Mouse (Mus musculus): ENCODE measurements around the gene Isl2.

The Isl2 gene

DNA sequence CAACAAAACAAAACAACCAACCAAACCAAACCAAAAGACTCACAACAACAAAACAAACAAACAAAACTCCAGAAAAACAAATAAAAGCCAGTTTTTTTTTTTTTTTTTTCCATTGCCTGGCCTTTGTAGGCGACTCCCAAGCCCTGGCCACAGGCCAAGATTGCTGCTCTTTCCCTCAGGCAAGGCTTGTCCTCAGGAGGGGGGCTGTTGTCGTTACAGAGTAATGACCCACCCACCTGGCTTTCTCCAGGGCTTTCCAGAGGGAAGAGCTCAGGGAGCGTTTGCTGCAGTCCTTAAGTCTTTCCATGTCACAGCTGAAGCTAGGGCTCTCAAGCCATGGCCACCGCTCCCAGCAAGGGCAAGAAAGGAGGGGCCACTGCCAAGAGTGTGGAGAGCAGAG lies at the start of gene Isl2:
Gene Isl2, plus strand, starts transcription at position 296 of the 400 bp plus-strand sequence.
- no peak for DNase-seq (ENCODE audit: low spot score in 2 of 2)

DNA sequence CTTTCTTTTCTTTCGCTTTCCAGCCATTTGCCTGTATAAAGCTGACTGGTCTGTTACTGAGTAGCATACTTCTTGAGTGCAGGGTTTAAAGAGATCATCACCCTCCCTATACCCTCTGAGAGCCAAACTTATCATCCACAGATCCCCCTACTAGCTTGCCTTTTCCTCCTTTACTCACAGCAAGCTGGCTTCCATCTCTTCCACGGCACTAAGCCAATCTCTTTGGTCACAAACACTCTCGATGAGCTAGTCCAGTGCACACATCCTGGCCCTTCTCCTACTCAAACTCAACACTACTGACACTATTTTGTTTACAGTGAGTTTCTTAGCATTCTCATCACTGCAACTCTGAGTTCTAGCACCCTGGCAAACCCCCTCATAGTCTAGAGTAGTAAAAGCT lies 30.6 kb upstream of the Isl2 start:
- no peak for DNase-seq (ENCODE audit: low spot score in 2 of 2)

DNA sequence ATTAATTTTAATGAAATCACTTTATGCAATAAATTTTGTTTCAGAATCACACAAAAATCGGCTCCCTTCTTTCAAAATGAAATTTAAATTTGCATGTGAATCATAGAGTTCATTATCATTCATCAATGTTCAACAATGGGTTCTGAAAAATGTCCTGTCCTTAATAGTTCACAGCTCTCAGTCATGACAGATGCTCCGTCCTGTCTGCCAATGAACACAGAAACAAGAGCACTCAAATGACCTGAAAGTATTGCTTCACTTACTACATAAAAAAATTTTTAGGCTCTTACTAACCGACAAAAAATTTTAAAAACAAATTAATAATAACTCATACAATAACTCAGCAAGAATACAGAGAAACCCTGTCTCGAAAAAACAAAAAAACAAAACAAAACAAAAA lies 29.8 kb upstream of the Isl2 start:
- no peak for DNase-seq (ENCODE audit: low spot score in 2 of 2)

DNA sequence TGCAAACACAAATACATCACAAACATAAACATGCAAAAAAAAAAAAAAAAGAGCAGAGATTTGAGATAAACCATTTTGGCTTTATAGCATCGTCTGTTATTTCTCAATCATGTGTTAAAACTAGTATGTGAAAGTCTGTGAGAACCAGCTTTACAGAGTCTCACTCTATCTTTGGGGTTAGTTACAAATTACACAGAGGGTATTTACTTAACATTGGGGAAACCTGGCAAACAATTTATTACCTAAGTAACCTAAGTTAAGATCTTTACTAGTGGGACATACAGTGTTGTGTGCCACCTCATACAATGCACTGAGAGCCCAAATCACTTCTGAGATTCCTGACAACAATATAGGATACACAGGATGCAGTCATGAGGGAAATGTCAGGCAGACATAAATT lies 28.7 kb upstream of the Isl2 start:
- DNase-seq (ENCODE audit: low spot score in 2 of 2): no peak

GRCm38 (mm10) chr9:55510651-55511235 lies 27.7 kb upstream of the Isl2 start:
- DNase-seq (ENCODE audit: low spot score in 2 of 2): no peak

DNA sequence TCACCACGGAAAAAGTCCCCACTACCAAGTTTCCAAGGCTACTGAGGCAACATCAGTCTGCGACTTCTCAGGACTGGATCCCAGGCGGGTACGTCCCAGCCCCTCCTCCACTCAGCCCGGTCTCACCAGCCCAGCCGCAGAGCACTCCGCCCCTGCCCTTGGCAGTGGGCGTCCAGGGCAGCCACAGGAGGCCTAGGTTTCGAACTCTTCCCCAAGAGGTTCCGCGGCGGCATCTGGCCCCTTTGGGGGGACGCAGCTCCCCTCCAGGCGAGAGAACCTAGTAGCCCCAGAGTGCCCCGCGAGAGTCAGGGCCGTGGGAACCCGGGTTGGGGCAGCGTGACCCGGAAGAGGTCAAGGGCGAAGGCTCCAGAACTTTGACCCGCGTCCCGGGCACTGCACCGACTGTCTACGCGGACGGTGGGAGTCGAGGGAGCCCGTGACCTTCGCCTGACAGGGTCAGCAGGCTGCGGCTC lies 26.9 kb upstream of the Isl2 start:
- peak in 1 of 2 experiments; percentile 28 for DNase-seq (ENCODE audit: low spot score in 2 of 2)

DNA sequence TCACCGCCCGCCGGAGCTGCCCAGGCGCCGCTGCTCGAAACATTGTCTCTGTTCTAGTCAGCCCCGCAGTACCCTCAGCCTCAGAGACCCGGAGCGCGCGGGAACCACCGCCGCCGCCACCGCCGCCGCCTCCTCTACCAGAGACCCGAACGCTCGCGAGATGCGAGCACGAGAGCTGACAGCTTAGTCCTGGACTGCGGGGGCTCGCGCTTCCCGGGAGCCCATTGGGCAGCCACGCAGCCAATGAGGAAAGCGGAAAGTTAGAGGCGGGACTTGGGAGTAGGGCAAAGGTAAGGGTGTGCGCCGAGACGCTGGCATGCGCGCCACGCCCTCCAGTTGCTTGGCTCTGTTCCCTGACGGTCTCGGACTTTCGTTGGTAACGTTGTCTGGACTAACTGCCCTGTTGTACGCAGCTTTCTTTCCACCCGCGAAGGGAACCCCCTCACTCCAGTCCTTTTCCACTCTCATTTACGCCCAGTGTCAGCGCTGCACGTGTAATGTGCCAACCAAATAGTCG lies 26.4 kb upstream of the Isl2 start, which contains the start of gene Etfa:
Gene Etfa, minus strand, starts transcription at position 217 of the 517 bp plus-strand sequence.
- peak; percentile 93 to 94 for DNase-seq (ENCODE audit: low spot score in 2 of 2)

- no peak for DNase-seq (ENCODE audit: low spot score in 2 of 2)
Measured at GRCm38 (mm10) chr9:55525716-55526115, 12.8 kb upstream of the Isl2 start.

GRCm38 (mm10) chr9:55535907-55536306 lies 2.6 kb upstream of the Isl2 start:
- peak; percentile 37 to 46 for DNase-seq (ENCODE audit: low spot score in 2 of 2)

GRCm38 (mm10) chr9:55539006-55539405 lies 534 bp downstream of the Isl2 start:
- DNase-seq (ENCODE audit: low spot score in 2 of 2): no peak

GRCm38 (mm10) chr9:55539661-55540390 lies 1.4 kb downstream of the Isl2 start:
- DNase-seq (ENCODE audit: low spot score in 2 of 2): peak in 1 of 2 experiments; percentile 4

GRCm38 (mm10) chr9:55540391-55540770 lies 1.9 kb downstream of the Isl2 start:
- peak in 1 of 2 experiments; percentile 27 for DNase-seq (ENCODE audit: low spot score in 2 of 2)

DNA sequence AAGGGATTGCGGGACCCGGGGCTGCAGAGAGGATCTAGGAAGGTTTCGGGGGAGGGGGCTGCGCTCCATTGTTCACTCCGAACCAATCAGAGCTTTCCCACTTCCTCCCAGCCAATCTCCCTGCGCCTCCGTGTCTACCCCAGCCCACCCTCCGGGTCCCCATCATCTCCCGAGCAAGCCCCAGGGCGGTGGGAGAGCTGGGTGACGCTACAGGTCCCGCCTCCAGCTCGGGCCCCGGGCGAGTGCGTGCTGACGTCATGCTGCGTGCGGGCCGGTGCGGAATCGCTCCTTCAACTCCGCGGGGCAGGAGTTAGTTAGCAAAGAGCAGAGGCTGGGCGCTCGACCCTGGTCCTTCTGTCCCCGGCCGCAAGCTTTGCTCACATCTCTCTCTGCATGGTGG lies 2.4 kb downstream of the Isl2 start:
- peak in 1 of 2 experiments; percentile 6 for DNase-seq (ENCODE audit: low spot score in 2 of 2)

DNA sequence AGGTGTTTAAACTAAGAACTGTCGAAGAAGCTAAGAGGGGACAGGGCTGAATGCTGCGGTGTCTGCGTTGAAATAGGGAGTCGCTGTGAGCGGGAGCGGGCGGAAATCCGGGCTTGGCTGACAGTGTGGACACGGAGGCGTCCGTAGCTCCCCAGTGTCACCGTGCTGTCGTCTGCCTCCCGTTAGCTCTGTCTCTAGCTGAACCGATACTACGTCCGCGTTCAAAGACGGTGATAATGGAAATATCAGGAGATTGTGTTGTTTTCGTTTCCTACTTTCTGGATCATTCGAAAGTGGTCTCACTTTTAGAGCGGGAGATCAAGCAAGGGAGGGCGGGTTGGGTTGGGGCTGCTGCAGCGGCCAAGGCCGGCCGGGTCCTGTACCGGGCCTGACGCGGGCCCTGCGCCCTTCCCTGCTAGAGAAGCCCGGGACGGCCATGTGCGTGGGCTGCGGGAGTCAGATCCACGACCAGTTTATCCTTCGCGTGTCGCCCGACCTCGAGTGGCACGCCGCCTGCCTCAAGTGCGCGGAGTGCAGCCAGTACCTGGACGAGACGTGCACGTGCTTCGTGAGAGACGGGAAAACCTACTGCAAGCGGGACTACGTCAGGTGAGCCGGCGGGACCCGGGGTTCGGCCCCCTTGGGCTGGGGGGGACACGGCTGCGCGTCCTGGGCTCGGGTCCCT lies 3.4 kb downstream of the Isl2 start:
- peak in 1 of 2 experiments; percentile 21 for DNase-seq (ENCODE audit: low spot score in 2 of 2)

- peak in 1 of 2 experiments; percentile 7 for DNase-seq (ENCODE audit: low spot score in 2 of 2)
Measured at GRCm38 (mm10) chr9:55542366-55543325, 4.2 kb downstream of the Isl2 start.

DNA sequence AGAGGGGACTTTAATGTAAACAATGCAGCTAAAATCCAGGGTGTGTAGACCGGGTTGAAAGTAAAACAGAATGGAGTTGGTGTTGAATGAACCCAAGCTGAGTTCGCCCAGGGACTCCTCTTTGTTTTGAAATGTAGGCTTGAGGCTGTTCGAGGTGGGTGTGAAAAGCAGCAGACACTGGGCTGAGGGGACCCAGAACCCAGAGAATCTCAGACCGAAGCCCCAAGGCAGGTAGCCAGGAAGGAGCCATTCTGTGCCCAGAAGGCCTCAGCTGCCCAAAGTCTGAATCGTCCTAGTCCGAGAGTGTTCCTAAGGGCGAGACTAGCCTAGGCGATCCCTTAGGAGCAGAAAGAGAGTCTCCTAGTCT lies 4.8 kb downstream of the Isl2 start:
- peak in 1 of 2 experiments; percentile 7 for DNase-seq (ENCODE audit: low spot score in 2 of 2)

DNA sequence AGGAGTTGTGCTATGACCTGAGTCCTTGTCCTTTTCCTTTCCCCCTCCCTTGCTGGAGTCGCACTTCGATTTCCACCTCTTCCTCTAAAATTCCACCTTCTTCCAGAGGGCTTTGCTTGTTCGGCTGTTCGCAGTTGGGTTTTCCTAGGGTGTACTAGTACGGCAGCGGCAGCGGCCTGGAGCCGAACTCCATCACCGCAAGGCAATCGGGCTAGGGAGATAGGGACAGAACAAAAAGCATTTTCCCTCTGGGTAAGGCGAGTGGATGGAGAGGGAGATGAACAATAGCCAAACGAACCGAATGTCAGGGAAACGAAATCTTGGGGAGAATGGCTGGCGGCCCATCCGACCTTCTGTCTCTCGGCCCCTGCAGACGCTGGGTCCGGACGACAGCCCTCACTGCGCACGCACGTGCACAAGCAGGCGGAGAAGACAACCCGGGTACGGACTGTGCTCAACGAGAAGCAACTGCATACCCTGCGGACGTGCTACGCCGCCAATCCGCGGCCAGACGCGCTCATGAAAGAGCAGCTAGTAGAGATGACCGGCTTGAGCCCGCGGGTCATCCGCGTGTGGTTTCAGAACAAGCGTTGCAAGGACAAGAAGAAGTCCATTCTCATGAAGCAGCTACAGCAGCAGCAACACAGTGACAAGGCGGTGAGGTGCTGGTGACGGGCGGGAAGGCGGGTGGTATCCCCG lies 5.4 kb downstream of the Isl2 start:
- peak; percentile 29 to 53 for DNase-seq (ENCODE audit: low spot score in 2 of 2)

GRCm38 (mm10) chr9:55544861-55545555 lies 6.5 kb downstream of the Isl2 start:
- peak; percentile 18 to 28 for DNase-seq (ENCODE audit: low spot score in 2 of 2)

GRCm38 (mm10) chr9:55545556-55546175 lies 7.2 kb downstream of the Isl2 start:
- peak in 1 of 2 experiments; percentile 5 for DNase-seq (ENCODE audit: low spot score in 2 of 2)

Measured in right cerebral cortex, adult 2 months (tissue).